Comparison of ENCODE assay signal across 8 mouse cellular contexts in genomic region chr9:14381353-14382055, GRCm38 (mm10). TPM values are rescaled to one million over a fixed set of nuclear protein-coding genes. Genes with fewer than 3 reads are reported as not detected.
A peak's percentile ranks its signal among the peaks of the same experiment; 100 is the strongest.
DNase-seq lines count a peak whose midpoint lies in the region; ATAC-seq and TF ChIP-seq lines count a peak whose summit lies in the region.

TSS of gene Endod1 (minus strand) at chr9:14381507.

- peak within 1 kb of the TSS; percentile 97 for H3K4me2 ChIP-seq in forebrain, embryonic 16.5 days (ENCODE audit: low read length)
- H3K4me2 ChIP-seq in hindbrain, postnatal 0 days (ENCODE audit: low read depth, low read length), result peak within 1 kb of the TSS; percentile 90

- no peaks in the 10 kb centered on the region for H3K27me3 ChIP-seq in forebrain, embryonic 16.5 days (replicated peaks; ENCODE audit: control insufficient read depth, insufficient read depth, low read length)
- no peaks in the 10 kb centered on the region for H3K27me3 ChIP-seq in hindbrain, postnatal 0 days (ENCODE audit: insufficient read depth, low read length)
- H3K27me3 ChIP-seq in splenic B cell, adult 2 months (ENCODE audit: control insufficient read depth, insufficient read depth, low read length, poor library complexity, severe bottlenecking), result no peaks in the 10 kb centered on the region

- peak within 1 kb of the TSS; percentile 81 for H3K4me3 ChIP-seq in left cerebral cortex, adult 2 months
- peak within 1 kb of the TSS; percentile 77 for H3K4me3 ChIP-seq in forebrain, embryonic 16.5 days (replicated peaks; ENCODE audit: low read length)
- H3K4me3 ChIP-seq in hindbrain, postnatal 0 days (ENCODE audit: low read length), result peak within 1 kb of the TSS; percentile 72
- peak within 1 kb of the TSS; percentile 55 for H3K4me3 ChIP-seq in macrophage (ENCODE audit: inconsistent target)

- WGBS in forebrain, embryonic 16.5 days, result 2% methylated on average over 8 of the region's 8 CpGs
- WGBS in hindbrain, postnatal 0 days, result 2% methylated on average over 8 of the region's 8 CpGs
- 19% methylated on average over 7 of the region's 8 CpGs for WGBS in macrophage (ENCODE audit: missing documents)

- peak within 1 kb of the TSS; percentile 96 for H3K27ac ChIP-seq in left cerebral cortex, adult 2 months
- H3K27ac ChIP-seq in forebrain, embryonic 16.5 days (ENCODE audit: low read length), result peak within 1 kb of the TSS; percentile 59
- H3K27ac ChIP-seq in hindbrain, postnatal 0 days, result peak within 1 kb of the TSS; percentile 90
- H3K27ac ChIP-seq in macrophage, result peak within 1 kb of the TSS; percentile 41

- H3K36me3 ChIP-seq in forebrain, embryonic 16.5 days (ENCODE audit: control insufficient read depth, insufficient read depth), result no peaks in the 10 kb centered on the region
- H3K36me3 ChIP-seq in hindbrain, postnatal 0 days (ENCODE audit: insufficient read depth, low read length), result no peaks in the 10 kb centered on the region
- no peaks in the 10 kb centered on the region for H3K36me3 ChIP-seq in macrophage (ENCODE audit: inconsistent target)
- H3K36me3 ChIP-seq in splenic B cell, adult 2 months (ENCODE audit: control insufficient read depth, insufficient read depth, low read length, poor library complexity, severe bottlenecking), result no peaks in the 10 kb centered on the region

- peak; percentile 57 for ATAC-seq in forebrain, embryonic 16.5 days
- peak; percentile 56 for ATAC-seq in hindbrain, postnatal 0 days

- peak within 1 kb of the TSS; percentile 85 for H3K9ac ChIP-seq in forebrain, embryonic 16.5 days (replicated peaks; ENCODE audit: low read depth, low read length)
- peak within 1 kb of the TSS; percentile 86 for H3K9ac ChIP-seq in hindbrain, postnatal 0 days (replicated peaks; ENCODE audit: low read length)

- intact Hi-C loops in left cerebral cortex, adult 2 months (cut with DNase I), result loop anchor here (2.0 to 5.0 kb wide), 2 partner anchors 104 to 119 kb away; partner anchors contain the start of genes Cwc15, Kdm4d and Sesn3
- intact Hi-C loops in left cerebral cortex, postnatal 10 days (cut with DNase I), result loop anchor here (5.0 kb wide), 1 partner anchor 121 kb away; the partner anchor contains the start of genes Cwc15 and Kdm4d

- no peak for TF ChIP-seq CTCF in left cerebral cortex, adult 2 months (IDR thresholded peaks at IDR 0.05)
- TF ChIP-seq CTCF in hindbrain, postnatal 0 days (IDR thresholded peaks at IDR 0.05; ENCODE audit: low read depth), result no peak

- H3K4me1 ChIP-seq in forebrain, embryonic 16.5 days (replicated peaks; ENCODE audit: control insufficient read depth, insufficient read depth, low read length), result peaks cover 12% of the 10 kb centered on the region
- peaks cover 11% of the 10 kb centered on the region for H3K4me1 ChIP-seq in hindbrain, postnatal 0 days (ENCODE audit: insufficient read depth, low read length)

- no peak for DNase-seq in left cerebral cortex, adult 2 months (ENCODE audit: extremely low spot score in 1 of 2, low spot score in 2 of 2)
- no peak for DNase-seq in left cerebral cortex, adult 9 months (ENCODE audit: low spot score in 2 of 2)
- DNase-seq in cerebellum, adult 18-20 months, result peak; percentile 58 to 63
- peak; percentile 48 for DNase-seq in hindbrain, postnatal 0 days (ENCODE audit: low spot score)
- peak; percentile 15 to 50 for DNase-seq in left cerebral cortex, postnatal 10 days (ENCODE audit: extremely low spot score in 1 of 2, low spot score in 2 of 2)
- DNase-seq in splenic B cell, adult 2 months (ENCODE audit: low read depth, low spot score), result peak; percentile 42

- H3K79me2 ChIP-seq in macrophage (ENCODE audit: inconsistent target), result peaks cover 26% of the 10 kb centered on the region

- H3K9me3 ChIP-seq in forebrain, embryonic 16.5 days (ENCODE audit: control insufficient read depth, low read length), result no peaks in the 10 kb centered on the region
- no peaks in the 10 kb centered on the region for H3K9me3 ChIP-seq in hindbrain, postnatal 0 days (ENCODE audit: low read length)

RNA-seq across cellular contexts. Expression of gene Endod1, which starts in this region (rescaled TPM):
- 10 to 100 TPM; 62.1 to 62.5 TPM for total RNA-seq in left cerebral cortex, adult 2 months (2021)
- polyA plus RNA-seq in forebrain, embryonic 16.5 days (2015; fragmentation: Nextera tagmentation; extraction: Ambion mirVana), result 9.3 and 12.6 TPM in 2 replicates
- 85.8 and 94.7 TPM in 2 replicates for total RNA-seq in hindbrain, postnatal 0 days (2014; rRNA removed)
- polyA plus RNA-seq in hindbrain, postnatal 0 days (2015; fragmentation: Nextera tagmentation; extraction: Ambion mirVana), result 40.1 and 41.1 TPM in 2 replicates
- total RNA-seq in left cerebral cortex, postnatal 10 days (2021), result 10 to 100 TPM; 48.5 to 50.7 TPM
- 10 to 100 TPM in 1 of 26 experiments, 1 to 10 TPM in 25; 1.5 to 12.3 (median 4.3) TPM for total RNA-seq in macrophage (2018; cell fraction: chromatin; rRNA removed)
- 10 to 100 TPM; 10.1 to 28.6 (median 17.0) TPM for total RNA-seq in macrophage (2018; cell fraction: cytosol; rRNA removed)
- total RNA-seq in macrophage (2018; cell fraction: nucleus; rRNA removed), result 10 to 100 TPM in 23 of 26 experiments, 1 to 10 TPM in 3; 6.5 to 32.6 (median 19.5) TPM
- 9.4 to 21.6 TPM (median 10.3 TPM) in 3 replicates for polyA plus RNA-seq in macrophage (2018)

Comparison
In these comparisons a context has a peak if more than half of its experiments do, and no peak if none do; other contexts are left out.
1. DNase-seq: peak in cerebellum, adult 18-20 months (2 of 2), hindbrain, postnatal 0 days (single experiment), left cerebral cortex, postnatal 10 days (2 of 2) and splenic B cell, adult 2 months (single experiment); none in left cerebral cortex, adult 2 months (0 of 2) and left cerebral cortex, adult 9 months (0 of 2).
2. H3K27ac ChIP-seq: peak in every context shown above with its lines; median percentile 96 in left cerebral cortex, adult 2 months; 90 in hindbrain, postnatal 0 days; 59 in forebrain, embryonic 16.5 days; 41 in macrophage.
3. Peak in every context shown above with its lines, with median percentiles within 50 percentile points of each other: H3K4me3 ChIP-seq.